Mouse (Mus musculus): ENCODE results near the gene Nxph1. TPM values are rescaled to one million over a fixed set of nuclear protein-coding genes. Genes with fewer than 3 reads are reported as not detected.

Gene Nxph1
- polyA plus RNA-seq, 1 experiment from 2014 or later = 4.8 TPM

Other genes with a start within 250 kb of the Nxph1 start
- 15.9 and 18.7 TPM in 2 replicates for gene Ica1, start 169.9 kb upstream of the Nxph1 start, polyA plus RNA-seq (2014; fragmentation: Nextera tagmentation; extraction: Ambion mirVana)

All from midbrain, embryonic 11.5 days (tissue).